Mouse (Mus musculus): ENCODE measurements around the gene Tpd52l1. TPM values are rescaled to one million over a fixed set of nuclear protein-coding genes. Genes with fewer than 3 reads are reported as not detected.

Tpd52l1 gene
- total and polyA plus RNA-seq, 2 experiments = 6.5 to 16.3 TPM

- no peak overlapping the region for H3K9ac ChIP-seq (ENCODE audit: low read depth, low read length)
- no peaks in the 10 kb centered on the region; the same call in 1 of the 2 replicates for H3K36me3 ChIP-seq (ENCODE audit: control insufficient read depth, insufficient read depth, low read length)
- H3K27me3 ChIP-seq (ENCODE audit: control insufficient read depth, insufficient read depth, low read length) = no peaks in the 10 kb centered on the region
- H3K27ac ChIP-seq (replicated peaks; ENCODE audit: insufficient read depth, low read depth, low read length) = no peak overlapping the region
- no peaks in the 10 kb centered on the region for H3K79me2 ChIP-seq (ENCODE audit: control insufficient read depth, insufficient read depth, low read length)
- WGBS = 77% methylated on average over 7 of the region's 7 CpGs
- H3K4me3 ChIP-seq (ENCODE audit: insufficient read depth, low read depth, low read length) = no peak overlapping the region
- H3K4me1 ChIP-seq (ENCODE audit: control insufficient read depth, insufficient read depth, low read length) = no peaks in the 10 kb centered on the region
- TF ChIP-seq CTCF (IDR thresholded peaks at IDR 0.05; ENCODE audit: low read depth, low read length) (no peak), POLR2A (IDR thresholded peaks at IDR 0.05; ENCODE audit: extremely low read depth, insufficient read depth, low read length) (no peak)
- no peak for DNase-seq (ENCODE audit: extremely low read depth, low read depth, low spot score)
Measured at GRCm38 (mm10) chr10:31354886-31355461, 90.8 kb downstream of the Tpd52l1 start.

- DNase-seq (ENCODE audit: extremely low read depth, low read depth, low spot score) = peak; percentile 1
- WGBS = 64% methylated on average over 2 of the region's 2 CpGs
- no peak for TF ChIP-seq POLR2A (IDR thresholded peaks at IDR 0.05; ENCODE audit: extremely low read depth, insufficient read depth, low read length)
Measured at GRCm38 (mm10) chr10:31354141-31354540, 91.6 kb downstream of the Tpd52l1 start.

GRCm38 (mm10) chr10:31352845-31353427, 92.8 kb downstream of the Tpd52l1 start:
- H3K4me1 ChIP-seq (ENCODE audit: control insufficient read depth, insufficient read depth, low read length) = no peaks in the 10 kb centered on the region
- 84% methylated on average over 1 of the region's 1 CpGs for WGBS
- H3K79me2 ChIP-seq (ENCODE audit: control insufficient read depth, insufficient read depth, low read length) = no peaks in the 10 kb centered on the region
- no peak overlapping the region for H3K27ac ChIP-seq (replicated peaks; ENCODE audit: insufficient read depth, low read depth, low read length)
- H3K27me3 ChIP-seq (ENCODE audit: control insufficient read depth, insufficient read depth, low read length) = no peaks in the 10 kb centered on the region
- H3K36me3 ChIP-seq (ENCODE audit: control insufficient read depth, insufficient read depth, low read length) = no peaks in the 10 kb centered on the region; the same call in 1 of the 2 replicates
- no peak for DNase-seq (ENCODE audit: extremely low read depth, low read depth, low spot score)
- H3K4me3 ChIP-seq (ENCODE audit: insufficient read depth, low read depth, low read length) = no peak overlapping the region
- no peak overlapping the region for H3K9ac ChIP-seq (ENCODE audit: low read depth, low read length)
- TF ChIP-seq POLR2A (IDR thresholded peaks at IDR 0.05; ENCODE audit: extremely low read depth, insufficient read depth, low read length) (no peak), CTCF (IDR thresholded peaks at IDR 0.05; ENCODE audit: low read depth, low read length) (no peak)

More at GRCm38 (mm10) chr10:31354141-31354540, 91.6 kb downstream of the Tpd52l1 start:
- H3K4me3 ChIP-seq (ENCODE audit: insufficient read depth, low read depth, low read length) = no peak overlapping the region
- no peak overlapping the region for H3K9ac ChIP-seq (ENCODE audit: low read depth, low read length)
- H3K36me3 ChIP-seq (ENCODE audit: control insufficient read depth, insufficient read depth, low read length) = no peaks in the 10 kb centered on the region; the same call in 1 of the 2 replicates
- H3K27ac ChIP-seq (replicated peaks; ENCODE audit: insufficient read depth, low read depth, low read length) = no peak overlapping the region
- H3K4me1 ChIP-seq (ENCODE audit: control insufficient read depth, insufficient read depth, low read length) = no peaks in the 10 kb centered on the region
- H3K27me3 ChIP-seq (ENCODE audit: control insufficient read depth, insufficient read depth, low read length) = no peaks in the 10 kb centered on the region
- no peaks in the 10 kb centered on the region for H3K79me2 ChIP-seq (ENCODE audit: control insufficient read depth, insufficient read depth, low read length)

- Histone ChIP-seq H3K4me1 (ENCODE audit: control insufficient read depth, insufficient read depth, low read length) (no peaks in the 10 kb centered on the region), H3K36me3 (ENCODE audit: control insufficient read depth, insufficient read depth, low read length) (no peaks in the 10 kb centered on the region; the same call in 1 of the 2 replicates), H3K27ac (replicated peaks; ENCODE audit: insufficient read depth, low read depth, low read length) (no peak overlapping the region), H3K79me2 (ENCODE audit: control insufficient read depth, insufficient read depth, low read length) (no peaks in the 10 kb centered on the region), H3K9ac (ENCODE audit: low read depth, low read length) (no peak overlapping the region), H3K4me3 (ENCODE audit: insufficient read depth, low read depth, low read length) (no peak overlapping the region), H3K27me3 (ENCODE audit: control insufficient read depth, insufficient read depth, low read length) (no peaks in the 10 kb centered on the region)
- TF ChIP-seq CTCF (IDR thresholded peaks at IDR 0.05; ENCODE audit: low read depth, low read length) (no peak), POLR2A (IDR thresholded peaks at IDR 0.05; ENCODE audit: extremely low read depth, insufficient read depth, low read length) (no peak)
- DNase-seq (ENCODE audit: extremely low read depth, low read depth, low spot score) = no peak
- WGBS = 83% methylated on average over 2 of the region's 2 CpGs
Measured at GRCm38 (mm10) chr10:31351056-31351455, 94.7 kb downstream of the Tpd52l1 start.

GRCm38 (mm10) chr10:31346401-31346800, 99.4 kb downstream of the Tpd52l1 start:
- H3K79me2 ChIP-seq (ENCODE audit: control insufficient read depth, insufficient read depth, low read length) = no peaks in the 10 kb centered on the region
- no peak overlapping the region for H3K9ac ChIP-seq (ENCODE audit: low read depth, low read length)
- H3K27me3 ChIP-seq (ENCODE audit: control insufficient read depth, insufficient read depth, low read length) = no peaks in the 10 kb centered on the region
- H3K4me1 ChIP-seq (ENCODE audit: control insufficient read depth, insufficient read depth, low read length) = no peaks in the 10 kb centered on the region
- H3K4me3 ChIP-seq (ENCODE audit: insufficient read depth, low read depth, low read length) = no peak overlapping the region
- H3K27ac ChIP-seq (replicated peaks; ENCODE audit: insufficient read depth, low read depth, low read length) = no peak overlapping the region
- DNase-seq (ENCODE audit: extremely low read depth, low read depth, low spot score) = no peak
- 79% methylated on average over 8 of the region's 8 CpGs for WGBS
- no peaks in the 10 kb centered on the region; the same call in none of the 2 replicates for H3K36me3 ChIP-seq (ENCODE audit: control insufficient read depth, insufficient read depth, low read length)
- no peak for TF ChIP-seq POLR2A (IDR thresholded peaks at IDR 0.05; ENCODE audit: extremely low read depth, insufficient read depth, low read length)
- TF ChIP-seq CTCF (IDR thresholded peaks at IDR 0.05; ENCODE audit: low read depth, low read length) = no peak

GRCm38 (mm10) chr10:31336432-31336831, 109.3 kb downstream of the Tpd52l1 start:
- no peak overlapping the region for H3K9ac ChIP-seq (ENCODE audit: low read depth, low read length)
- no peaks in the 10 kb centered on the region for H3K79me2 ChIP-seq (ENCODE audit: control insufficient read depth, insufficient read depth, low read length)
- no peak overlapping the region for H3K27ac ChIP-seq (replicated peaks; ENCODE audit: insufficient read depth, low read depth, low read length)
- H3K4me1 ChIP-seq (ENCODE audit: control insufficient read depth, insufficient read depth, low read length) = no peaks in the 10 kb centered on the region
- no peak for DNase-seq (ENCODE audit: extremely low read depth, low read depth, low spot score)
- no peak for TF ChIP-seq POLR2A (IDR thresholded peaks at IDR 0.05; ENCODE audit: extremely low read depth, insufficient read depth, low read length)
- no peak for TF ChIP-seq CTCF (IDR thresholded peaks at IDR 0.05; ENCODE audit: low read depth, low read length)
- H3K4me3 ChIP-seq (ENCODE audit: insufficient read depth, low read depth, low read length) = no peak overlapping the region
- H3K36me3 ChIP-seq (ENCODE audit: control insufficient read depth, insufficient read depth, low read length) = no peaks in the 10 kb centered on the region
- 80% methylated on average over 5 of the region's 5 CpGs for WGBS
- H3K27me3 ChIP-seq (ENCODE audit: control insufficient read depth, insufficient read depth, low read length) = no peaks in the 10 kb centered on the region

Measured in liver, adult 2 months (tissue).